ENCODE assay signal across 19 mouse cellular contexts in genomic region chr3:132897390-132897789, GRCm38 (mm10). TPM values are rescaled to one million over a fixed set of nuclear protein-coding genes. Genes with fewer than 3 reads are reported as not detected.
"Had no signal": no experiment of that assay in that cellular context is flagged by ENCODE, and none has a peak within 500 bp of the region (broad histone marks: within the 10 kb centered on the region; RNA-seq: fewer than 3 reads in every experiment).

No protein-coding gene starts in this region.

- ATAC-seq: liver, postnatal 0 days; lung, postnatal 0 days; midbrain, embryonic 15.5 days had no signal

- H3K9ac ChIP-seq: liver, postnatal 0 days; lung, embryonic 15.5 days; midbrain, embryonic 12.5 days; midbrain, embryonic 15.5 days; neural tube, embryonic 13.5 days; stomach, embryonic 15.5 days had no signal

- H3K4me2 ChIP-seq: lung, embryonic 15.5 days; midbrain, embryonic 12.5 days; midbrain, embryonic 15.5 days; neural tube, embryonic 13.5 days; stomach, embryonic 15.5 days had no signal

- H3K9me3 ChIP-seq: lung, embryonic 15.5 days; megakaryocyte, embryonic 14.5 days; midbrain, embryonic 12.5 days; midbrain, embryonic 15.5 days; neural tube, embryonic 13.5 days; stomach, embryonic 15.5 days had no signal

- H3K27me3 ChIP-seq: lung, embryonic 15.5 days; midbrain, embryonic 12.5 days; midbrain, embryonic 15.5 days; neural tube, embryonic 13.5 days; stomach, embryonic 15.5 days had no signal

- H3K27ac ChIP-seq: lung, embryonic 15.5 days; macrophage; midbrain, embryonic 12.5 days; midbrain, embryonic 15.5 days; neural tube, embryonic 13.5 days; stomach, embryonic 15.5 days; stomach, postnatal 0 days had no signal

- H3K4me1 ChIP-seq: lung, embryonic 15.5 days; megakaryocyte, embryonic 14.5 days; midbrain, embryonic 12.5 days; midbrain, embryonic 15.5 days; neural tube, embryonic 13.5 days; stomach, embryonic 15.5 days had no signal

- H3K4me3 ChIP-seq: lung, embryonic 15.5 days; megakaryocyte, embryonic 14.5 days; midbrain, embryonic 12.5 days; midbrain, embryonic 15.5 days; neural tube, embryonic 13.5 days; stomach, embryonic 15.5 days had no signal

- DNase-seq: liver, postnatal 0 days; lung, adult 2 months; lung, postnatal 14 days; lung, postnatal 36 days; right cerebral cortex, postnatal 14 days; thymus, adult 2 months; thymus, postnatal 25 days; thymus, postnatal 4 days had no signal

- H3K36me3 ChIP-seq: midbrain, embryonic 12.5 days; midbrain, embryonic 15.5 days; neural tube, embryonic 13.5 days; stomach, embryonic 15.5 days had no signal

RNA-seq across cellular contexts. Expression of gene Npnt, which starts 52.7 kb away (rescaled TPM):
- total RNA-seq: megakaryocyte progenitor cell, adult 5-6 weeks; monocyte, adult 5-6 weeks had no signal
- polyA plus RNA-seq: macrophage had no signal
